Mouse (Mus musculus): ENCODE data around the gene Scaf1. TPM values are rescaled to one million over a fixed set of nuclear protein-coding genes. Genes with fewer than 3 reads are reported as not detected.

Gene Scaf1
- polyA plus RNA-seq, 1 experiment = 219 TPM

GRCm38 (mm10) chr7:44986879-44987718 is 29.1 kb downstream of the Scaf1 start:
- H3K36me3 ChIP-seq (replicated peaks; ENCODE audit: low read length) = peaks cover 47% of the 10 kb centered on the region
- no peaks in the 10 kb centered on the region for H3K27me3 ChIP-seq (replicated peaks)
- peak overlapping the region; percentile 91 for H3K4me3 ChIP-seq (replicated peaks)
- H3K4me1 ChIP-seq = peaks cover 53% of the 10 kb centered on the region
- H3K9me3 ChIP-seq = no peaks in the 10 kb centered on the region
- TF ChIP-seq GATA1 (IDR thresholded peaks at IDR 0.05; ENCODE audit: borderline replicate concordance, low read length) (no peak), FLI1 (IDR thresholded peaks at IDR 0.05; ENCODE audit: low read length) (no peak)

GRCm38 (mm10) chr7:44986192-44986878 is 29.8 kb downstream of the Scaf1 start, which contains the start of gene Prmt1:
TSS of gene Prmt1 (minus strand) at chr7:44986568.
- Histone ChIP-seq H3K4me1 (peaks cover 59% of the 10 kb centered on the region), H3K27me3 (replicated peaks) (no peaks in the 10 kb centered on the region), H3K36me3 (replicated peaks; ENCODE audit: low read length) (peaks cover 47% of the 10 kb centered on the region), H3K9me3 (no peaks in the 10 kb centered on the region), H3K4me3 (replicated peaks) (peak within 1 kb of the TSS; percentile 91)
- TF ChIP-seq GATA1 (IDR thresholded peaks at IDR 0.05; ENCODE audit: borderline replicate concordance, low read length) (no peak), FLI1 (IDR thresholded peaks at IDR 0.05; ENCODE audit: low read length) (no peak)

GRCm38 (mm10) chr7:44985595-44986191 is 30.5 kb downstream of the Scaf1 start:
- no peaks in the 10 kb centered on the region for H3K27me3 ChIP-seq (replicated peaks)
- H3K36me3 ChIP-seq (replicated peaks; ENCODE audit: low read length) = peaks cover 47% of the 10 kb centered on the region
- peaks cover 59% of the 10 kb centered on the region for H3K4me1 ChIP-seq
- H3K4me3 ChIP-seq (replicated peaks) = peak overlapping the region; percentile 91
- TF ChIP-seq GATA1 (IDR thresholded peaks at IDR 0.05; ENCODE audit: borderline replicate concordance, low read length) (no peak), FLI1 (IDR thresholded peaks at IDR 0.05; ENCODE audit: low read length) (no peak)
- no peaks in the 10 kb centered on the region for H3K9me3 ChIP-seq

GRCm38 (mm10) chr7:44984833-44985164 is 31.4 kb downstream of the Scaf1 start:
- Histone ChIP-seq H3K9me3 (no peaks in the 10 kb centered on the region), H3K36me3 (replicated peaks; ENCODE audit: low read length) (peaks cover 47% of the 10 kb centered on the region), H3K4me3 (replicated peaks) (no peak overlapping the region), H3K27me3 (replicated peaks) (no peaks in the 10 kb centered on the region), H3K4me1 (peaks cover 59% of the 10 kb centered on the region)
- TF ChIP-seq FLI1 (IDR thresholded peaks at IDR 0.05; ENCODE audit: low read length) (no peak), GATA1 (IDR thresholded peaks at IDR 0.05; ENCODE audit: borderline replicate concordance, low read length) (no peak)

GRCm38 (mm10) chr7:44983944-44984832 is 32.0 kb downstream of the Scaf1 start:
- Histone ChIP-seq H3K4me3 (replicated peaks) (peak overlapping the region; percentile 67), H3K36me3 (replicated peaks; ENCODE audit: low read length) (peaks cover 49% of the 10 kb centered on the region), H3K4me1 (peaks cover 59% of the 10 kb centered on the region), H3K27me3 (replicated peaks) (no peaks in the 10 kb centered on the region), H3K9me3 (no peaks in the 10 kb centered on the region)
- TF ChIP-seq FLI1 (IDR thresholded peaks at IDR 0.05; ENCODE audit: low read length) (no peak), GATA1 (IDR thresholded peaks at IDR 0.05; ENCODE audit: borderline replicate concordance, low read length) (no peak)

GRCm38 (mm10) chr7:44983085-44983484 is 33.1 kb downstream of the Scaf1 start:
- Histone ChIP-seq H3K36me3 (replicated peaks; ENCODE audit: low read length) (peaks cover 57% of the 10 kb centered on the region), H3K27me3 (replicated peaks) (no peaks in the 10 kb centered on the region), H3K4me3 (replicated peaks) (peak overlapping the region; percentile 78), H3K9me3 (no peaks in the 10 kb centered on the region), H3K4me1 (peaks cover 54% of the 10 kb centered on the region)
- TF ChIP-seq FLI1 (IDR thresholded peaks at IDR 0.05; ENCODE audit: low read length) (no peak), GATA1 (IDR thresholded peaks at IDR 0.05; ENCODE audit: borderline replicate concordance, low read length) (no peak)

GRCm38 (mm10) chr7:44981539-44981938 is 34.6 kb downstream of the Scaf1 start:
- no peaks in the 10 kb centered on the region for H3K27me3 ChIP-seq (replicated peaks)
- H3K9me3 ChIP-seq = no peaks in the 10 kb centered on the region
- peaks cover 73% of the 10 kb centered on the region for H3K36me3 ChIP-seq (replicated peaks; ENCODE audit: low read length)
- H3K4me3 ChIP-seq (replicated peaks) = no peak overlapping the region
- peaks cover 55% of the 10 kb centered on the region for H3K4me1 ChIP-seq
- no peak for TF ChIP-seq GATA1 (IDR thresholded peaks at IDR 0.05; ENCODE audit: borderline replicate concordance, low read length)
- no peak for TF ChIP-seq FLI1 (IDR thresholded peaks at IDR 0.05; ENCODE audit: low read length)

GRCm38 (mm10) chr7:44978300-44978699 is 37.9 kb downstream of the Scaf1 start:
- Histone ChIP-seq H3K36me3 (replicated peaks; ENCODE audit: low read length) (peaks cover 77% of the 10 kb centered on the region), H3K27me3 (replicated peaks) (peaks cover 7% of the 10 kb centered on the region), H3K4me3 (replicated peaks) (no peak overlapping the region), H3K9me3 (no peaks in the 10 kb centered on the region), H3K4me1 (peaks cover 48% of the 10 kb centered on the region)
- TF ChIP-seq GATA1 (IDR thresholded peaks at IDR 0.05; ENCODE audit: borderline replicate concordance, low read length) (no peak), FLI1 (IDR thresholded peaks at IDR 0.05; ENCODE audit: low read length) (no peak)

- Histone ChIP-seq H3K4me3 (replicated peaks) (no peak overlapping the region), H3K36me3 (replicated peaks; ENCODE audit: low read length) (peaks cover 51% of the 10 kb centered on the region)
- no peak for TF ChIP-seq GATA1 (IDR thresholded peaks at IDR 0.05; ENCODE audit: borderline replicate concordance, low read length)
Measured at GRCm38 (mm10) chr7:44975117-44975419, 41.1 kb downstream of the Scaf1 start.

More at GRCm38 (mm10) chr7:44975117-44975419, 41.1 kb downstream of the Scaf1 start:
- H3K9me3 ChIP-seq = no peaks in the 10 kb centered on the region
- peaks cover 26% of the 10 kb centered on the region for H3K27me3 ChIP-seq (replicated peaks)
- H3K4me1 ChIP-seq = peaks cover 56% of the 10 kb centered on the region

Data from megakaryocyte, embryonic 14.5 days (primary cell).